Mouse (Mus musculus) G1E (cell line): Measurements from ENCODE around the gene Arf6. TPM values are rescaled to one million over a fixed set of nuclear protein-coding genes. Genes with fewer than 3 reads are reported as not detected.

ENCODE experiments used
- ATAC-seq: 2 replicates; pipeline ENCODE4 v1.8.0; 2016; ENCODE audit warnings: mild to moderate bottlenecking; ENCODE audit not compliant: insufficient number of reproducible peaks, poor library complexity, low FRiP score, severe bottlenecking; ENCODE audit errors: extremely low read depth
- DNase-seq: peaks from one replicate; pipeline ENCODE4 v3.0.0; 2012; ENCODE audit warnings: low spot score
- H3K27me3 ChIP-seq: 2 replicates; pipeline ENCODE4 v1.6.1; 2012; ENCODE audit warnings: mild to moderate bottlenecking, low read length, inconsistent platforms; ENCODE audit not compliant: insufficient read depth
- H3K36me3 ChIP-seq: replicated peaks from 2 replicates; pipeline ENCODE3; 2012; ENCODE audit warnings: mild to moderate bottlenecking, inconsistent platforms
- H3K4me1 ChIP-seq: 2 replicates; pipeline ENCODE4 v1.6.1; 2012; ENCODE audit warnings: low read depth, low read length, inconsistent platforms, mixed read lengths; ENCODE audit not compliant: insufficient read depth
- H3K4me3 ChIP-seq: 2 replicates; pipeline ENCODE4 v1.5.1; 2012; ENCODE audit warnings: low read depth, mild to moderate bottlenecking, inconsistent platforms, low read length, moderate library complexity, mixed read lengths
- H3K9me3 ChIP-seq: replicated peaks from 2 replicates; pipeline ENCODE4 v1.6.1; 2012; ENCODE audit warnings: inconsistent platforms
- CTCF ChIP-seq: IDR thresholded peaks from 2 replicates; pipeline ENCODE4 v1.5.1; 2012; ENCODE audit warnings: low read depth, low read length, inconsistent platforms, mixed read lengths
- GATA1 ChIP-seq: IDR thresholded peaks from 2 replicates; pipeline ENCODE4 v1.6.1; 2012; ENCODE audit warnings: borderline replicate concordance, low read length, inconsistent platforms, mixed read lengths
- GATA2 ChIP-seq: IDR thresholded peaks from 2 replicates; pipeline ENCODE4 v1.6.1; 2012; ENCODE audit warnings: low read depth, low read length, inconsistent platforms, borderline replicate concordance
- POLR2AphosphoS5 ChIP-seq: IDR thresholded peaks from 2 replicates; pipeline ENCODE4 v1.6.1; 2012; ENCODE audit warnings: low read depth, low read length, inconsistent platforms; ENCODE audit not compliant: insufficient replicate concordance
- TAL1 ChIP-seq: conservative IDR thresholded peaks from 2 replicates; pipeline ENCODE4 v1.6.1; 2012; ENCODE audit warnings: low read depth, low read length, inconsistent platforms, mixed read lengths
- polyA plus RNA-seq: library from polyadenylated mRNA; stranded (reverse); fragments of >175 nt; gene quantifications from 2 replicates; pipeline ENCODE4 v1.2.3, GENCODE M21; 2012
- total RNA-seq, 2 experiments: library from RNA; stranded (forward) in 1 of 2; stranded (reverse) in 1 of 2; fragments of 200-1000 nt in 1 of 2; fragments of >200 nt in 1 of 2; fragmentation: Nextera tagmentation in 1 of 2; gene quantifications; 2 replicates each; pipeline ENCODE4 v1.2.3; 2014 to 2017

Gene Arf6
- total and polyA plus RNA-seq, 3 experiments: 123 to 373 (median 179) TPM

- TF ChIP-seq TAL1 (no peak), GATA2 (no peak), CTCF (no peak), POLR2AphosphoS5 (no peak), GATA1 (no peak)
- no peak for DNase-seq
- H3K9me3 ChIP-seq: peaks cover 6% of the 10 kb centered on the region
- no peak for ATAC-seq
- no peaks in the 10 kb centered on the region for H3K36me3 ChIP-seq
- H3K4me1 ChIP-seq: peaks cover 22% of the 10 kb centered on the region
- peaks cover 9% of the 10 kb centered on the region for H3K27me3 ChIP-seq
- H3K4me3 ChIP-seq: no peak overlapping the region
Measured at GRCm38 (mm10) chr12:69390000-69390698, 18.2 kb downstream of the Arf6 start.

GRCm38 (mm10) chr12:69393076-69393475 lies 21.1 kb downstream of the Arf6 start:
- TF ChIP-seq POLR2AphosphoS5: no peak
- TF ChIP-seq CTCF: no peak
- no peak for TF ChIP-seq GATA2
- TF ChIP-seq GATA1: no peak
- no peaks in the 10 kb centered on the region for H3K36me3 ChIP-seq
- no peak for DNase-seq
- H3K9me3 ChIP-seq: peaks cover 6% of the 10 kb centered on the region
- peaks cover 18% of the 10 kb centered on the region for H3K4me1 ChIP-seq
- H3K4me3 ChIP-seq: no peak overlapping the region
- ATAC-seq: no peak
- H3K27me3 ChIP-seq: peaks cover 9% of the 10 kb centered on the region

- no peak for ATAC-seq
- DNase-seq: no peak
- no peaks in the 10 kb centered on the region for H3K36me3 ChIP-seq
- H3K4me3 ChIP-seq: no peak overlapping the region
- H3K9me3 ChIP-seq: peaks cover 6% of the 10 kb centered on the region
- TF ChIP-seq GATA2: no peak
- TF ChIP-seq GATA1: no peak
- no peak for TF ChIP-seq CTCF
- no peak for TF ChIP-seq POLR2AphosphoS5
- no peak for TF ChIP-seq TAL1
- peaks cover 11% of the 10 kb centered on the region for H3K4me1 ChIP-seq
- peaks cover 7% of the 10 kb centered on the region for H3K27me3 ChIP-seq
Measured at GRCm38 (mm10) chr12:69394456-69394855, 22.5 kb downstream of the Arf6 start.

GRCm38 (mm10) chr12:69400367-69400766 lies 28.4 kb downstream of the Arf6 start:
- no peaks in the 10 kb centered on the region for H3K9me3 ChIP-seq
- ATAC-seq (no peak), DNase-seq (no peak)
- no peaks in the 10 kb centered on the region for H3K4me1 ChIP-seq
- H3K4me3 ChIP-seq: no peak overlapping the region
- H3K27me3 ChIP-seq: peaks cover 36% of the 10 kb centered on the region
- no peaks in the 10 kb centered on the region for H3K36me3 ChIP-seq
- TF ChIP-seq CTCF (no peak), GATA1 (no peak), POLR2AphosphoS5 (no peak), GATA2 (no peak), TAL1 (no peak)

- Histone ChIP-seq H3K4me3 (no peak overlapping the region), H3K27me3 (peaks cover 41% of the 10 kb centered on the region), H3K36me3 (no peaks in the 10 kb centered on the region), H3K4me1 (no peaks in the 10 kb centered on the region), H3K9me3 (no peaks in the 10 kb centered on the region)
- ATAC-seq (no peak), DNase-seq (no peak)
- TF ChIP-seq GATA1: no peak
- TF ChIP-seq TAL1: no peak
- no peak for TF ChIP-seq CTCF
- no peak for TF ChIP-seq POLR2AphosphoS5
- no peak for TF ChIP-seq GATA2
Measured at GRCm38 (mm10) chr12:69400871-69401286, 28.9 kb downstream of the Arf6 start.

- DNase-seq: no peak
- no peak for ATAC-seq
- no peaks in the 10 kb centered on the region for H3K9me3 ChIP-seq
- H3K4me3 ChIP-seq: no peak overlapping the region
- peaks cover 43% of the 10 kb centered on the region for H3K27me3 ChIP-seq
- TF ChIP-seq POLR2AphosphoS5: no peak
- TF ChIP-seq CTCF: no peak
- no peak for TF ChIP-seq GATA1
- no peak for TF ChIP-seq TAL1
- no peak for TF ChIP-seq GATA2
- no peaks in the 10 kb centered on the region for H3K36me3 ChIP-seq
- no peaks in the 10 kb centered on the region for H3K4me1 ChIP-seq
Measured at GRCm38 (mm10) chr12:69402100-69402499, 30.1 kb downstream of the Arf6 start.
